Mouse (Mus musculus): ENCODE data around the gene Muc3a. TPM values are rescaled to one million over a fixed set of nuclear protein-coding genes. Genes with fewer than 3 reads are reported as not detected.

Muc3a gene
- not detected in 2 replicates for polyA plus RNA-seq (2016; fragmentation: Nextera tagmentation; extraction: Ambion mirVana)

DNA sequence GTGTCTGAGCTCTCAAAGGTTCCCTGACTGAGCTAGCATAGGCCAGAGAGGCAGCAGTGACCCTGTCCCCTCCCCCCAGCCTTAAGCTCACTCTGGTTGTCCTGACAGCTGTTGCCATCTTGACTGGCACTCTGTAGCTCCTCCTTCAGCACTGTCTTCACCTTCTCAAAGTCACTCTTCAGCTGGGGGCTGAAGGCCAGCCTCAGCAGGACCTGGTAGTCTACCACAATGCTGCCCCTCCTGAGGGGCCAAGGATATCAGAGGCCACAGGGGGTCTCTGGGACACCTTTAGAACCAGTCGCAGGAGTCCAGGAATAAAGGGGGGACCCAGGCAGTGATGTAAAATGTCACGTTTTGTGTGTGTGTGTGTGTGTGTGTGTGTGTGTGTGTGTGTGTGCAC lies at the start of gene Muc3a:
TSS of gene Muc3a (minus strand) at position 101 of the 400 bp plus-strand sequence.
- Histone ChIP-seq H3K27ac (no peak within 1 kb of the TSS), H3K9ac (no peak within 1 kb of the TSS), H3K36me3 (no peaks in the 10 kb centered on the region), H3K4me2 (replicated peaks) (no peak within 1 kb of the TSS), H3K9me3 (no peaks in the 10 kb centered on the region), H3K27me3 (replicated peaks) (no peaks in the 10 kb centered on the region), H3K4me1 (no peaks in the 10 kb centered on the region), H3K4me3 (no peak within 1 kb of the TSS)
- WGBS: 67% methylated on average over 2 of the region's 2 CpGs
- ATAC-seq (ENCODE audit: low FRiP score, low read depth): no peak

DNA sequence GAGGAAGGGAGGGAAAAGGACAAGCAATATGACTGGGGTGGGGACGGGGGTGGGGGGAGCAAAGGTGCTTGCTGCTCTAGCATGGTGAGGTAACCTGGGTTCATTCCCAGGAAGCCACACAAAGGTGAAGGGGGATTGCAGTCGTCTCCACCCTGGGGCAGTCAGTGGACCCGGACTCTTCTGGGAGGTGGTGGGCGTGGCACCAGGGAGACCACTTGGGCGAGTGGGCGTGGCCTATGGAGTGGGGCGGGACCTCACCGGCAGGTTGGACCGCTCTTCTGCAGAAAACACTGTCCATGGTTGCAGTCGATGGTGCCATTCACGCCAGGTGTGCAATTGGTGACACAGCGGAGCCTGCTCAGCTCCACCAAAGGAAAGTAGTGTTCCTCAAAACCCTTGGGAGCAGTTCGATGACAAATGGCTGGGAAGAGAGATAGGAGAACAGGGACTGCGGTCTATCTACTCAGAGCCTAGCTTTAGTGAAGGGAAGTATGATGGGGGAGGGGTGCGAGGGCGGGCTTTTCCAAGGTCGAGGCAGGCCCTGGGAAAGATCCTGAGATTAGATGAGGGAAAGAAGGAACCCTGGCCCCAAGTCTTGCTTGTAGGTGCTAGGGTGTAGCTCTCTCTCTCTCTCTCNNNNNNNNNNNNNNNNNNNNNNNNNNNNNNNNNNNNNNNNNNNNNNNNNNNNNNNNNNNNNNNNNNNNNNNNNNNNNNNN lies 917 bp downstream of the Muc3a start:
- Histone ChIP-seq H3K9ac (no peak overlapping the region), H3K27me3 (replicated peaks) (no peaks in the 10 kb centered on the region), H3K9me3 (no peaks in the 10 kb centered on the region), H3K36me3 (no peaks in the 10 kb centered on the region), H3K27ac (no peak overlapping the region), H3K4me1 (no peaks in the 10 kb centered on the region), H3K4me2 (replicated peaks) (no peak overlapping the region), H3K4me3 (no peak overlapping the region)
- 20% methylated on average over 17 of the region's 17 CpGs for WGBS
- no peak for ATAC-seq (ENCODE audit: low FRiP score, low read depth)

DNA sequence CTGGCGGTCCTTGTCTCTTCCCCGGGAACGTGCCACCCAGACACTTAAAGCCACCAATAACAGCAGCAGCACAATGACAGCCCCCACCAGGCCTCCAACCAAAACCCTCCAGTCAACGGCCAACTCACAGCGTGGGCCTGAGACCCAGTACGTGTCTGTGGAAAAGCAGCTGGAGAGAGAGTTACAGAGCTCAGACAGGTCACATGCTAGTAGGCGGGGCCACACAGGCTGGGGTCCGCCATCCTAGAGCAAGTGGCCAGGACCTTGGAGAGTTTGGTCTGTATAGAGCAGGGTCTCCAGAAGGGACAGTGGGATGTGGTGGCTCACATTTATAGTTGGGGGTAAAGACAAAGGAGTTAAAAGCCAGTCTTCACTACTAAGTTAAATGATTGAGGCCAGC lies 1.5 kb downstream of the Muc3a start:
- WGBS: 71% methylated on average over 8 of the region's 8 CpGs
- Histone ChIP-seq H3K4me2 (replicated peaks) (no peak overlapping the region), H3K9ac (no peak overlapping the region)

DNA sequence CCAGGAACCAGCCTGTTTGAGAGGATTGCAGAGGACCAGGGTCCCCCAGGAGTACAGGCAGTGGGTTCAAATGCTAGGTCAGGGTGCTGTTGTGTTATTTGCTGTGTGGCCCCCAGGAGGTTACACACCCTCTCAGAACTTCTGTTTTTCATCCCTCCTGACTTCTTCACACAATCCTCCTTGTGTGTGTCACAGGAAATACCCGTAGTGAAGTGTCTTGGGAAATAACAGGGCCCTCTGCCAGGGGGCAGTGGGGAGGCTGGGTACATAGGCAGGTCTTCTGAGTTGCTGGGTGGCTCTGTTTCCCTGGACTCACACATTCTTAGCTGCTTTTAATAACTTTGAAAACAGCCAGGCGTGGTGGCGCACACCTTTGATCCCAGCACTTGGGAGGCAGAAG lies 6.9 kb downstream of the Muc3a start:
- no peaks in the 10 kb centered on the region for H3K36me3 ChIP-seq
- no peak for ATAC-seq (ENCODE audit: low FRiP score, low read depth)

More for the DNA sequence above, 1.5 kb downstream of the Muc3a start:
- H3K9me3 ChIP-seq: no peaks in the 10 kb centered on the region
- H3K27ac ChIP-seq: no peak overlapping the region
- no peak overlapping the region for H3K4me3 ChIP-seq
- H3K27me3 ChIP-seq (replicated peaks): no peaks in the 10 kb centered on the region
- ATAC-seq (ENCODE audit: low FRiP score, low read depth): no peak
- no peaks in the 10 kb centered on the region for H3K4me1 ChIP-seq
- H3K36me3 ChIP-seq: no peaks in the 10 kb centered on the region

DNA sequence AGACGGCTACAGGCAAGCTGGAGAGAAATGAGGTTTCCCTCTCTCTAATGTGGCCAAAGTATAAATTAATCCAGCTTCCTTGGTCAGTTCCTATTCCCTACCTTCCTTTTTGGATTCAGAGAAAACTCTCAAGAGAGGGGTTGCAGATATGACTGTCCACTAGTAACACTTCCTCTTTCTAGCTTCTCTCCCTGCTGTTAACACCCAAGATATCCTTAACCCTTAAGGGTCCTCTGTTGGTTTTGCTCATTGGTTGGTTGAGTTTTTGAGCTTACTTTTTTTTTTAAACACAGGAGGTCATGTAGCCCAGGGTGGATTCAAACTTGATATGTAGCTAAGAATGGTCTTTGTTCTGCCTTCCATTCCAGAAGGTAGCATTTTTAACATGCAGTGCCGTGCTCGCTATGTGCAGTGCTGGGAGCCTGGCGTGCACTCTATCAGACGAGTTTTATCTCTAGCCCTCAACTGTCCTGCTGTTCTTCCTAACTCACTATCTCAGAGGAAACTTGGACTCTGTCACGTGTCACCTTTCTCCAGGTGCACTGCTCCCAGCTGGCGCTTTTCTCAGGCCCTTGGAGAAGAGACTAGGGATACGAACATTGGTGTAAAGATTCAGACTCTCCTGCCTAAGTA lies 17.6 kb downstream of the Muc3a start:
- no peak overlapping the region for H3K4me3 ChIP-seq
- 84% methylated on average over 8 of the region's 8 CpGs for WGBS
- H3K4me2 ChIP-seq (replicated peaks): no peak overlapping the region
- H3K9me3 ChIP-seq: no peaks in the 10 kb centered on the region
- no peaks in the 10 kb centered on the region for H3K27me3 ChIP-seq (replicated peaks)
- H3K36me3 ChIP-seq: no peaks in the 10 kb centered on the region
- H3K4me1 ChIP-seq: no peaks in the 10 kb centered on the region
- ATAC-seq (ENCODE audit: low FRiP score, low read depth): no peak
- H3K27ac ChIP-seq: no peak overlapping the region
- no peak overlapping the region for H3K9ac ChIP-seq

More for the DNA sequence above, 6.9 kb downstream of the Muc3a start:
- Histone ChIP-seq H3K27me3 (replicated peaks) (no peaks in the 10 kb centered on the region), H3K9ac (no peak overlapping the region), H3K27ac (no peak overlapping the region), H3K4me3 (no peak overlapping the region), H3K4me1 (no peaks in the 10 kb centered on the region), H3K4me2 (replicated peaks) (no peak overlapping the region), H3K9me3 (no peaks in the 10 kb centered on the region)
- 80% methylated on average over 3 of the region's 3 CpGs for WGBS

DNA sequence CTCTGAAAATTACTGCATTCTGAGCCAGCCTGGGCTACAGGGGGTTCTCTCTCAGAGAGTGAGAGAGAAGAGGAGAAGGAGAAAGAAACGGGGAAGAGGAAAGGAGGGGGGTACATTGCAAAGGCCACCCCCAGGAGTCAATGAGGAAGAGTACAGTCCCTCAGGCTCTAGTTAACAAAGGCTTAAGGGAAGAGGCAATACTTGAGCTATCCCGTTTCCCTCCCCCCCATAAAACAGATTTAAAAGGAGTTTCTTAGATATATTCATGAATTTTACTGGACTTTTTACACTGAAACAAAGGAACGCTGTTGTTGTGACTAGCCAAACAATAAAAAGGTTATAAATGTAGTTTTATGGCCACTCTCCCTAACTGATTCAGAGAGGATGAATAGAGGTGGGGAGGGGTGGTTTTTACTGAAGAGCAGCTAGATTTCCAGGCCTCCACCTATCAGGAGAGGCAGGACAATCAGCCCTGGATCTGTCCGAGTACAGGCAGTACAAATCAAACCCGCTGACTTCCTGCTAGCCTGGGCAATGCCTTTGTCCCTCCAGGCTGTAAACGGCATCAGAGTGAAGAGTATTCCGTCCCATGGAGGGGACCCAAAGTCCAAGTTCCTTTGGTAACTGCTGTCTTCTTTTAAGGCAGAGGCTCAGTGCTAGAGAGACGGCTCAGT lies 18.8 kb downstream of the Muc3a start:
- no peaks in the 10 kb centered on the region for H3K36me3 ChIP-seq
- no peak overlapping the region for H3K4me2 ChIP-seq (replicated peaks)
- no peak overlapping the region for H3K9ac ChIP-seq
- H3K27ac ChIP-seq: no peak overlapping the region
- no peak overlapping the region for H3K4me3 ChIP-seq
- H3K4me1 ChIP-seq: peaks cover 4% of the 10 kb centered on the region; the same call in 1 of the 2 replicates
- no peaks in the 10 kb centered on the region for H3K9me3 ChIP-seq
- ATAC-seq (ENCODE audit: low FRiP score, low read depth): no peak
- H3K27me3 ChIP-seq (replicated peaks): no peaks in the 10 kb centered on the region
- 13% methylated on average over 8 of the region's 8 CpGs for WGBS

DNA sequence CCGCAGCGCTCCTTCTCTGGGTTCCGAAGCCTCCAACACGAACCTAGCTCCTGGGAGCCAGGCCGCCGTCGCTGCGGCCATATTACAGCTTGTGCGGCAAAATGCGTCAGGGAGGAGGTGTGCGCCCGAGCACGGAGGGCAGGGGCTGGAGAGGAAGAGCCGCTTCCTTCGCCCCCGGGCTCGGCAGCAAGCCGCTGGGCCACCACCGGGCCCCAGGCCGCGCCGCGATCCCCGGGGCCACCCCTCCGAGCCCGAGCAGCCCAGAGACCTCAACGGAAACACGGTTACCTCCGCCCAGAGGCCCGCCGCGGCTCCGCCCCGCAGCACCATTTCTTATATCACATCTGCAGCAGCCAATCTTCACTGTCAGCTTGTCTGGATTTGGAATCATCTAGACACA lies 22.9 kb downstream of the Muc3a start:
- H3K27me3 ChIP-seq (replicated peaks): no peaks in the 10 kb centered on the region
- no peak for ATAC-seq (ENCODE audit: low FRiP score, low read depth)
- H3K36me3 ChIP-seq: no peaks in the 10 kb centered on the region
- peak overlapping the region; percentile 46 for H3K4me3 ChIP-seq
- no peaks in the 10 kb centered on the region for H3K9me3 ChIP-seq
- 5% methylated on average over 34 of the region's 34 CpGs for WGBS
- H3K4me1 ChIP-seq: peaks cover 4% of the 10 kb centered on the region; the same call in 1 of the 2 replicates
- peak overlapping the region; percentile 66 for H3K9ac ChIP-seq
- H3K27ac ChIP-seq: no peak overlapping the region
- peak overlapping the region; percentile 80 for H3K4me2 ChIP-seq (replicated peaks)

DNA sequence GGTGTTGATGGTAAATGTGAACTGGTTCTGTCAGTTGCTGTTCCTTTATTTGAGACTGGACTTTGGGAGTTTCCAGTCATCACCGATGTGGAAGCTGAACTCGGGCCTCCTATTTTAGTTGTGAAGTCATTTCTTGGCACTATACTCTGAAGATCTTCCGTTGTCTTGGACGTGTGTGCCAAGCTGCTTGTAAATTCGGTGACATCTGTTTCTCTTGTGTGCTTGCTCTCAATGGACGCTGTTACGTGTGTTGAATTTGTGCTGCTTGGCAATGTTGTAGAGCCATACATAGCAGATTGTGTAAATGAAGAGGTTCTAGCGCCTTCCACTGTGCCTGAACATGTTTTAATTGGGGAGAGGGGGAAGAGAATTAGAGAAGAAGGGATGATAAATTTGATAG lies 26.8 kb downstream of the Muc3a start:
- no peak overlapping the region for H3K9ac ChIP-seq
- no peak overlapping the region for H3K27ac ChIP-seq
- 90% methylated on average over 8 of the region's 8 CpGs for WGBS
- H3K27me3 ChIP-seq (replicated peaks): no peaks in the 10 kb centered on the region
- no peaks in the 10 kb centered on the region for H3K36me3 ChIP-seq
- H3K9me3 ChIP-seq: no peaks in the 10 kb centered on the region
- ATAC-seq (ENCODE audit: low FRiP score, low read depth): no peak
- peaks cover 4% of the 10 kb centered on the region; the same call in 1 of the 2 replicates for H3K4me1 ChIP-seq
- H3K4me2 ChIP-seq (replicated peaks): no peak overlapping the region
- H3K4me3 ChIP-seq: no peak overlapping the region

DNA sequence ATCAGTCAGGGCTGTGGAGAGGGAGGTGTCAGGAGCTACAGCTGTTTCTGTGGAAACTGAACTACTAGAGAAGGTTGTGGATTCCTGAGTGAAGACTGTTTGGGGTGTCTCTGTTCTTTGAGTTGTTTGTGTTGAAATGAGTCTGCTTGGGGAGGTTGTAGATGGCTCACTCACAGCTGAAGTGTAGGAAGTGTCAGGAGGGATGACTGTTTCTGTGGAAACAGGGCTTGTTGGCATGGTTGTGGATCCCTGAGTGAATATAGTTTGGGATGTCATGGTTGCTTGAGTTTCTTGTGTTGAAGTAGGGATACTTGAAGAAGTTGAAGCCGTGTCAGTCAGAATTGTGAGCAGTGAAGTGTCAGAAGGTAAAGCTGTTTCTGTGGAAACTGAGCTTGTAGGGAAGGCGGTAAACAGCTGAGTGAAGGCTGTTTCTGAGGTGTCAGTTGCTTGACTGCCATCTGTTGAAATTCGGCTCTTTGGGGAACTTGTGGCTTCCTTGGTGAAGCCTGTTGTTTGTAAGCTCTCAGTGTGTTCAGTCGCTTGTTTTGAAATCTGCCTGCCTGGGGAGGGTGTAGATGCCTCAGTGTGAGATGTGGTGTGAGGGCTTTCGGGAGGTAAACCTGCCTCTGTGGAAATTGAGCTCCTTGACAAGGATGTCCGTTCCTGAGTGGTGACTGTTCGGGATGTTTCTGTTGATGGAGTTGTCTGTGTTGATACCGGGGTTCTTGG lies 32.4 kb downstream of the Muc3a start:
- Histone ChIP-seq H3K9me3 (no peaks in the 10 kb centered on the region), H3K4me1 (no peaks in the 10 kb centered on the region), H3K4me2 (replicated peaks) (no peak overlapping the region), H3K27me3 (replicated peaks) (no peaks in the 10 kb centered on the region; the same call in 1 of the 2 replicates), H3K4me3 (no peak overlapping the region), H3K27ac (no peak overlapping the region), H3K36me3 (no peaks in the 10 kb centered on the region), H3K9ac (no peak overlapping the region)
- WGBS: 85% methylated on average over 8 of the region's 8 CpGs
- ATAC-seq (ENCODE audit: low FRiP score, low read depth): no peak

DNA sequence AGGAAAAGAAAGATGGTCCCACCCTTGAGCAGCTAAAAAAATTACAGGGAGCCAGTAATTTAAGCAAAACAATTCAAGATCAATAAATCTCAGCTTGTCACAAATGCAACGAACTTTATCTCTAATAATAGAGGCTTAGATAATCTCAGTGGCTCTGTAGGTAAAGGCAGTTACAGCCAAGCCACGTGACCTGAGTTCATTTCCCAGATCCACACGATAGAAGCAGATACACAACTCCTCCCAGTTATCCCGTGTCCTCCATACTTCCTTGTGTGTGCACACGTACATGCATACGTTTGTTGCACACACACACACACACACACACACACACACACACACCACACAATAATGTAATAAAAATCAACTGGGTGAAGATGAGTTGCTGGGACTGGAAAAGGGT lies 38.2 kb downstream of the Muc3a start:
- Histone ChIP-seq H3K9me3 (no peaks in the 10 kb centered on the region), H3K4me3 (no peak overlapping the region), H3K4me1 (no peaks in the 10 kb centered on the region), H3K4me2 (replicated peaks) (no peak overlapping the region), H3K36me3 (no peaks in the 10 kb centered on the region), H3K27ac (no peak overlapping the region), H3K27me3 (replicated peaks) (no peaks in the 10 kb centered on the region), H3K9ac (no peak overlapping the region)
- WGBS: 79% methylated on average over 6 of the region's 6 CpGs
- no peak for ATAC-seq (ENCODE audit: low FRiP score, low read depth)

DNA sequence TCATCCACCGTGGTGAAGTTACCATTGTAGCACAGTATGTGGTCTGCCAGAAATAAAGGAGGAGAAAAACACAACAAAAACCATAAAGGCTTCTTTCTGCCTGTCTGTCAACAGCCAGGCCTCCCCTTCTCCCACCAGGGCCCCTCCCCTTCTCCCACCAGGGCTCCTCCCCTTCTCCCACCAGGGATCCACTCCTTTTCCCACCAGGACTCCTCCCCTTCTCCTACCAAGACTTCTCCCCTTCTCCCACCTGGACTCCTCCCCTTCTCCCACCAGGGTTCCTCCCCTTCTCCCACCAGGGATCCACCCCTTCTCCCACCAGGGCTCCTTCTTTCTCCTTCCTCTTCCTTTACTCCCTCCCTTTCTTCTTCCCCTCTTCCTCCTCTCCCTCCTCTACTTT lies 39.6 kb downstream of the Muc3a start:
- no peak overlapping the region for H3K4me3 ChIP-seq
- no peak for ATAC-seq (ENCODE audit: low FRiP score, low read depth)
- H3K27me3 ChIP-seq (replicated peaks): no peaks in the 10 kb centered on the region
- no peaks in the 10 kb centered on the region for H3K4me1 ChIP-seq
- no peak overlapping the region for H3K27ac ChIP-seq
- no peak overlapping the region for H3K9ac ChIP-seq
- H3K4me2 ChIP-seq (replicated peaks): no peak overlapping the region
- WGBS: 11% methylated on average over 1 of the region's 1 CpGs
- no peaks in the 10 kb centered on the region for H3K9me3 ChIP-seq
- no peaks in the 10 kb centered on the region for H3K36me3 ChIP-seq

DNA sequence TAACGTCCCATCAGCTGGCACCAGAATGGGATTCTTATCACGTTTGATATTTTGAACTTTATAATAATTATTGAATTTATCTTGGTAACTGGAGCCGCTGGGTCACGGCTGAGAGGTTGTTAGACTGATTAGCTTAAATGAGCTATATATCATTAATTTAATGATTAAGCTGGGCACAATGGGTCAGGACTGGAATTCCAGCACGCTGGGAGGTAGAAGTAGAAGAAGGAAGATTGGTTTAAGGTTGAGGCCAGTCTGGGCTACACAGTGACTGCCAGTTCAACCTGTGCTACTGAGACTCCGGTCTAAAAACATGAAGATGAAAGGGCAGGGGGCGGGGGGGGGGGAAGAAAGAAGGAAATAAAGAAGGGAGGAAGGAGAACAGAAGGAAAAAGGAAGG lies 40.7 kb downstream of the Muc3a start:
- no peak for ATAC-seq (ENCODE audit: low FRiP score, low read depth)
- Histone ChIP-seq H3K9ac (no peak overlapping the region), H3K4me1 (no peaks in the 10 kb centered on the region), H3K4me3 (no peak overlapping the region), H3K27ac (no peak overlapping the region), H3K36me3 (no peaks in the 10 kb centered on the region), H3K4me2 (replicated peaks) (no peak overlapping the region), H3K27me3 (replicated peaks) (no peaks in the 10 kb centered on the region), H3K9me3 (no peaks in the 10 kb centered on the region)
- 71% methylated on average over 7 of the region's 7 CpGs for WGBS

All from neural tube, embryonic 12.5 days (tissue).